In genomic region chr15:97764532-97764931, GRCm38 (mm10) we compare ENCODE assay signal across 19 mouse cellular contexts. TPM values are rescaled to one million over a fixed set of nuclear protein-coding genes. Genes with fewer than 3 reads are reported as not detected.
DNase-seq lines count a peak whose midpoint lies in the region; ATAC-seq and TF ChIP-seq lines count a peak whose summit lies in the region.
"Had no signal": no experiment of that assay in that cellular context is flagged by ENCODE, and none has a peak within 500 bp of the region (broad histone marks: within the 10 kb centered on the region; RNA-seq: fewer than 3 reads in every experiment).

No protein-coding gene starts in this region.

- no peak for TF ChIP-seq EP300 in heart, postnatal 0 days (IDR thresholded peaks at IDR 0.05; ENCODE audit: low read depth)

- no peak for TF ChIP-seq CTCF in heart, postnatal 0 days (IDR thresholded peaks at IDR 0.05; ENCODE audit: low read depth)
- no peak for TF ChIP-seq CTCF in layer of hippocampus, adult 2 months (conservative IDR thresholded peaks at IDR 0.05)
- TF ChIP-seq CTCF in E14TG2a.4 (conservative IDR thresholded peaks at IDR 0.05; ENCODE audit: low read length): no peak

- no peak for ATAC-seq in heart, postnatal 0 days (ENCODE audit: insufficient read depth, low read depth)
- ATAC-seq: activated CD4-positive, CD25-positive, alpha-beta regulatory T cell, adult 4 months; hindbrain, embryonic 16.5 days; intestine, embryonic 16.5 days; liver, postnatal 0 days had no signal

- no peaks in the 10 kb centered on the region for H3K4me1 ChIP-seq in heart, postnatal 0 days (ENCODE audit: control insufficient read depth, insufficient read depth)
- peaks cover 69% of the 10 kb centered on the region for H3K4me1 ChIP-seq in E14TG2a.4 (replicated peaks; ENCODE audit: low read depth, low read length)
- peaks cover 2% of the 10 kb centered on the region; the same call in 1 of the 2 replicates for H3K4me1 ChIP-seq in brown adipose tissue, adult 24 weeks (ENCODE audit: control insufficient read depth, insufficient read depth, insufficient read length, low read length)

- H3K4me3 ChIP-seq in heart, postnatal 0 days (ENCODE audit: low read depth, low read length): peak overlapping the region; percentile 53; the same call in 1 of the 2 replicates
- H3K4me3 ChIP-seq in layer of hippocampus, adult 2 months: peak overlapping the region; percentile 51; the same call in 1 of the 2 replicates
- H3K4me3 ChIP-seq in E14TG2a.4 (replicated peaks; ENCODE audit: low read length): peak overlapping the region; percentile 8
- peak overlapping the region; percentile 93 for H3K4me3 ChIP-seq in brown adipose tissue, adult 24 weeks (ENCODE audit: insufficient read depth, low read depth, low read length)

- H3K36me3 ChIP-seq in heart, postnatal 0 days (replicated peaks; ENCODE audit: control insufficient read depth, insufficient read depth, low read length): peaks cover 13% of the 10 kb centered on the region
- peaks cover 12% of the 10 kb centered on the region for H3K36me3 ChIP-seq in E14TG2a.4 (ENCODE audit: insufficient read depth, low read length)
- H3K36me3 ChIP-seq: forebrain, embryonic 10.5 days; G1E had no signal

- H3K9me3 ChIP-seq in heart, postnatal 0 days (replicated peaks; ENCODE audit: control insufficient read depth, low read length): no peaks in the 10 kb centered on the region
- peaks cover 12% of the 10 kb centered on the region for H3K9me3 ChIP-seq in E14TG2a.4 (ENCODE audit: low read length)
- H3K9me3 ChIP-seq: forebrain, embryonic 10.5 days; G1E; limb, embryonic 10.5 days had no signal

- H3K27me3 ChIP-seq in heart, postnatal 0 days (ENCODE audit: control insufficient read depth, insufficient read depth, low read length): no peaks in the 10 kb centered on the region
- peaks cover 35% of the 10 kb centered on the region for H3K27me3 ChIP-seq in E14TG2a.4 (ENCODE audit: insufficient read depth, low read length)

- H3K27ac ChIP-seq in heart, postnatal 0 days (ENCODE audit: low read depth): 0 out of 2 replicates have a peak overlapping the region, but pooled peaks have one; percentile 39
- peak overlapping the region; percentile 94 for H3K27ac ChIP-seq in layer of hippocampus, adult 2 months
- peak overlapping the region; percentile 100 for H3K27ac ChIP-seq in brown adipose tissue, adult 24 weeks (replicated peaks; ENCODE audit: low read depth, low read length)
- H3K27ac ChIP-seq: forebrain, embryonic 10.5 days had no signal

- DNase-seq in heart, postnatal 0 days (ENCODE audit: low spot score): no peak
- DNase-seq in heart, adult 9 months (ENCODE audit: low spot score in 2 of 2): no peak
- no peak for DNase-seq in layer of hippocampus, adult 2 months (ENCODE audit: low spot score in 2 of 2)
- no peak for DNase-seq in layer of hippocampus, adult 18-20 months (ENCODE audit: low spot score in 2 of 2)
- no peak for DNase-seq in adrenal gland, postnatal 10 days
- DNase-seq: adrenal gland, postnatal 14 days; cerebellum, adult 11-12 months; cerebellum, postnatal 25 days; liver, postnatal 0 days; thymus, postnatal 25 days had no signal

- 82% methylated on average over 2 of the region's 2 CpGs for WGBS in heart, postnatal 0 days

- H3K9ac ChIP-seq in heart, postnatal 0 days (replicated peaks; ENCODE audit: low read depth, low read length): no peak overlapping the region
- H3K9ac ChIP-seq: liver, postnatal 0 days had no signal

- peak overlapping the region; percentile 79 for H3K4me2 ChIP-seq in heart, postnatal 0 days (ENCODE audit: low read depth, low read length)
- H3K4me2 ChIP-seq: midbrain, embryonic 11.5 days had no signal

RNA-seq across cellular contexts. Expression of gene Rapgef3, which starts 3.2 kb away (rescaled TPM):
- total RNA-seq in heart, postnatal 0 days (2014; rRNA removed; ENCODE audit: low replicate concordance): 51.6 and 57.8 TPM in 2 replicates
- 15.5 and 17.6 TPM in 2 replicates for polyA plus RNA-seq in heart, postnatal 0 days (2015; fragmentation: Nextera tagmentation; extraction: Ambion mirVana)
- total RNA-seq in layer of hippocampus, adult 2 months (2021): 10 to 100 TPM; 45.5 to 46.8 TPM
- 10 to 100 TPM; 50.0 to 52.0 TPM for total RNA-seq in layer of hippocampus, adult 18-20 months (2021)
- polyA plus RNA-seq in brown adipose tissue, adult 24 weeks (2012; ENCODE audit: insufficient read depth, insufficient read length, missing spikeins): 6.1 and 6.6 TPM in 2 replicates
- total RNA-seq in adrenal gland, postnatal 10 days (2021): 10 to 100 TPM; 22.1 to 24.2 TPM
- polyA plus RNA-seq: activated CD4-positive, CD25-positive, alpha-beta regulatory T cell, adult 4 months had no signal

RNA-seq across cellular contexts. Expression of gene Slc48a1, which starts 13.8 kb away (rescaled TPM):
- 56.5 and 76.1 TPM in 2 replicates for total RNA-seq in heart, postnatal 0 days (2014; rRNA removed; ENCODE audit: low replicate concordance)
- polyA plus RNA-seq in heart, postnatal 0 days (2015; fragmentation: Nextera tagmentation; extraction: Ambion mirVana): 90.9 and 92.1 TPM in 2 replicates
- 100 to 1,000 TPM; 133 to 135 TPM for total RNA-seq in layer of hippocampus, adult 2 months (2021)
- total RNA-seq in layer of hippocampus, adult 18-20 months (2021): 100 to 1,000 TPM; 138 to 140 TPM
- polyA plus RNA-seq in brown adipose tissue, adult 24 weeks (2012; ENCODE audit: insufficient read depth, insufficient read length, missing spikeins): 70.5 and 79.9 TPM in 2 replicates
- 10 to 100 TPM; 66.1 to 78.6 TPM for total RNA-seq in adrenal gland, postnatal 10 days (2021)

RNA-seq across cellular contexts. Expression of gene Endou, which starts 33.4 kb away (rescaled TPM):
- total RNA-seq in heart, postnatal 0 days (2014; rRNA removed; ENCODE audit: low replicate concordance): 0.95 and 1.3 TPM in 2 replicates
- polyA plus RNA-seq in heart, postnatal 0 days (2015; fragmentation: Nextera tagmentation; extraction: Ambion mirVana): 5.1 and 5.6 TPM in 2 replicates
- total RNA-seq in layer of hippocampus, adult 2 months (2021): under 1 TPM; 0.59 to 0.96 TPM
- 1 to 10 TPM; 1.2 TPM for total RNA-seq in layer of hippocampus, adult 18-20 months (2021)
- polyA plus RNA-seq in brown adipose tissue, adult 24 weeks (2012; ENCODE audit: insufficient read depth, insufficient read length, missing spikeins): 0.63 and 2.0 TPM in 2 replicates
- 1 to 10 TPM; 1.1 to 1.2 TPM for total RNA-seq in adrenal gland, postnatal 10 days (2021)
- polyA plus RNA-seq: G1E had no signal

RNA-seq across cellular contexts. Expression of gene Rpap3, which starts 58.9 kb away (rescaled TPM):
- total RNA-seq in heart, postnatal 0 days (2014; rRNA removed; ENCODE audit: low replicate concordance): 14.7 and 23.0 TPM in 2 replicates
- 18.5 and 19.5 TPM in 2 replicates for polyA plus RNA-seq in heart, postnatal 0 days (2015; fragmentation: Nextera tagmentation; extraction: Ambion mirVana)
- 10 to 100 TPM; 25.6 to 25.9 TPM for total RNA-seq in layer of hippocampus, adult 2 months (2021)
- 10 to 100 TPM; 21.2 to 22.8 TPM for total RNA-seq in layer of hippocampus, adult 18-20 months (2021)
- polyA plus RNA-seq in brown adipose tissue, adult 24 weeks (2012; ENCODE audit: insufficient read depth, insufficient read length, missing spikeins): 7.5 and 8.8 TPM in 2 replicates
- 10 to 100 TPM; 14.1 to 18.8 TPM for total RNA-seq in adrenal gland, postnatal 10 days (2021)

Comparison
In these comparisons a context has a peak if more than half of its experiments do, and no peak if none do; other contexts are left out.
1. H3K27ac ChIP-seq: peak in every context shown above with its lines; median percentile 100 in brown adipose tissue, adult 24 weeks; 94 in layer of hippocampus, adult 2 months; 39 in heart, postnatal 0 days.
2. H3K4me3 ChIP-seq: peak in every context shown above with its lines; median percentile 93 in brown adipose tissue, adult 24 weeks; 53 in heart, postnatal 0 days; 51 in layer of hippocampus, adult 2 months; 8 in E14TG2a.4.